Mouse (Mus musculus): ENCODE data around the gene Snx14. TPM values are rescaled to one million over a fixed set of nuclear protein-coding genes. Genes with fewer than 3 reads are reported as not detected.
A peak's percentile ranks its signal among the peaks of the same experiment; 100 is the strongest.

Gene Snx14
- total and polyA plus RNA-seq, 3 experiments: 9.2 to 22.8 (median 21.0) TPM

GRCm38 (mm10) chr9:88328666-88329065, 110.1 kb downstream of the Snx14 start:
- intact Hi-C loops (cut with DNase I): loop anchor here (2.0 kb wide), 1 partner anchor 32 kb away; no protein-coding TSS in a partner anchor
- Histone ChIP-seq H3K36me3 (ENCODE audit: control insufficient read depth, insufficient read depth, low read length) (peaks cover 3% of the 10 kb centered on the region), H3K9ac (ENCODE audit: low read depth, low read length) (no peak overlapping the region), H3K4me3 (peak overlapping the region; percentile 57), H3K79me2 (replicated peaks; ENCODE audit: control insufficient read depth, insufficient read depth, low read length) (no peaks in the 10 kb centered on the region), H3K4me1 (ENCODE audit: control insufficient read depth, insufficient read depth, low read length) (no peaks in the 10 kb centered on the region), H3K27ac (peak overlapping the region; percentile 81), H3K27me3 (ENCODE audit: control insufficient read depth, insufficient read depth, low read length) (peaks cover 2% of the 10 kb centered on the region; the same call in 1 of the 2 replicates)
- DNase-seq: no peak
- WGBS: 50% methylated on average over 5 of the region's 5 CpGs
- TF ChIP-seq POLR2A (IDR thresholded peaks at IDR 0.05; ENCODE audit: insufficient read depth, low read depth, low read length): no peak
- TF ChIP-seq EP300 (IDR thresholded peaks at IDR 0.05; ENCODE audit: insufficient read depth, low read depth, low read length): no peak
- no peak for TF ChIP-seq CTCF (IDR thresholded peaks at IDR 0.05)

GRCm38 (mm10) chr9:88326930-88327901, 111.5 kb downstream of the Snx14 start, which contains the start of gene Nt5e:
TSS of gene Nt5e (plus strand) at chr9:88327197.
- H3K4me3 ChIP-seq: peak within 1 kb of the TSS; percentile 57
- peak; percentile 80 to 86 for DNase-seq
- peaks cover 2% of the 10 kb centered on the region; the same call in 1 of the 2 replicates for H3K27me3 ChIP-seq (ENCODE audit: control insufficient read depth, insufficient read depth, low read length)
- intact Hi-C loops (cut with DNase I): loop anchor here (2.0 kb wide), 1 partner anchor 50 kb away; no protein-coding TSS in a partner anchor
- no peaks in the 10 kb centered on the region for H3K79me2 ChIP-seq (replicated peaks; ENCODE audit: control insufficient read depth, insufficient read depth, low read length)
- H3K27ac ChIP-seq: peak within 1 kb of the TSS; percentile 81
- peak within 1 kb of the TSS; percentile 87 for H3K9ac ChIP-seq (ENCODE audit: low read depth, low read length)
- no peaks in the 10 kb centered on the region for H3K4me1 ChIP-seq (ENCODE audit: control insufficient read depth, insufficient read depth, low read length)
- 1% methylated on average over 65 of the region's 66 CpGs for WGBS
- no peak for TF ChIP-seq EP300 (IDR thresholded peaks at IDR 0.05; ENCODE audit: insufficient read depth, low read depth, low read length)
- peak; percentile 76; the same call in 1 of the 2 replicates for TF ChIP-seq POLR2A (IDR thresholded peaks at IDR 0.05; ENCODE audit: insufficient read depth, low read depth, low read length)
- 0 out of 2 replicates have a peak, but pooled peaks have one; percentile 8 for TF ChIP-seq CTCF (IDR thresholded peaks at IDR 0.05)
- peaks cover 3% of the 10 kb centered on the region for H3K36me3 ChIP-seq (ENCODE audit: control insufficient read depth, insufficient read depth, low read length)

Other genes starting within 250 kb of the Snx14 start
- 10 to 100 TPM; 13.4 to 15.5 TPM for gene Nt5e, start 111.8 kb downstream of the Snx14 start, total RNA-seq (2021)
- gene Nt5e, start 111.8 kb downstream of the Snx14 start, polyA plus RNA-seq (2012; rRNA removed): 8.1 and 11.1 TPM in 2 replicates
- gene Gm20537, start 17.7 kb upstream of the Snx14 start, total RNA-seq (2021): under 1 TPM in 1 of 2 experiments, not detected in 1; 0.78 TPM
- 0.23 TPM in 1 of 2 replicates, not detected in the other for gene Gm20537, start 17.7 kb upstream of the Snx14 start, polyA plus RNA-seq (2012; rRNA removed)
- gene Syncrip, start 43.6 kb upstream of the Snx14 start, total RNA-seq (2021): 10 to 100 TPM; 60.8 to 64.6 TPM
- 6.6 and 14.3 TPM in 2 replicates for gene Syncrip, start 43.6 kb upstream of the Snx14 start, polyA plus RNA-seq (2012; rRNA removed)
- gene Zfp949, start 109.1 kb upstream of the Snx14 start, total RNA-seq (2021): 1 to 10 TPM; 6.5 to 6.9 TPM
- gene Zfp949, start 109.1 kb upstream of the Snx14 start, polyA plus RNA-seq (2012; rRNA removed): 2.6 and 4.1 TPM in 2 replicates
- under 1 TPM in 1 of 2 experiments, not detected in 1; 0.13 TPM for gene Trim43a, start 141.9 kb upstream of the Snx14 start, total RNA-seq (2021)
- gene Trim43a, start 141.9 kb upstream of the Snx14 start, polyA plus RNA-seq (2012; rRNA removed): 0.09 TPM in 1 of 2 replicates, not detected in the other

Data from heart, adult 2 months (tissue).